Mouse (Mus musculus): ENCODE data around the gene Impdh1. TPM values are rescaled to one million over a fixed set of nuclear protein-coding genes. Genes with fewer than 3 reads are reported as not detected.

The Impdh1 gene
- 60.8 and 65.0 TPM in 2 replicates for polyA plus RNA-seq (2014; fragmentation: Nextera tagmentation; extraction: Ambion mirVana)

GRCm38 (mm10) chr6:29215881-29216501, at the start of gene Impdh1:
Impdh1 (minus strand) TSS chr6:29216364.
- Histone ChIP-seq H3K9me3 (ENCODE audit: control insufficient read depth, low read length) (no peaks in the 10 kb centered on the region), H3K4me1 (replicated peaks; ENCODE audit: control insufficient read depth, insufficient read depth, low read length) (peaks cover 28% of the 10 kb centered on the region), H3K4me3 (replicated peaks; ENCODE audit: low read length) (peak within 1 kb of the TSS; percentile 76), H3K27ac (no peak within 1 kb of the TSS; the same call in 1 of the 2 replicates), H3K4me2 (replicated peaks) (peak within 1 kb of the TSS; percentile 98), H3K27me3 (ENCODE audit: control insufficient read depth, insufficient read depth, low read length) (peaks cover 14% of the 10 kb centered on the region; the same call in 1 of the 2 replicates), H3K9ac (peak within 1 kb of the TSS; percentile 69), H3K36me3 (replicated peaks; ENCODE audit: control insufficient read depth, insufficient read depth) (no peaks in the 10 kb centered on the region)
- under 1% methylated on average over 56 of the region's 56 CpGs for WGBS
- peak; percentile 69 for DNase-seq (ENCODE audit: low spot score)
- peak; percentile 67 for ATAC-seq (ENCODE audit: low FRiP score)

DNA sequence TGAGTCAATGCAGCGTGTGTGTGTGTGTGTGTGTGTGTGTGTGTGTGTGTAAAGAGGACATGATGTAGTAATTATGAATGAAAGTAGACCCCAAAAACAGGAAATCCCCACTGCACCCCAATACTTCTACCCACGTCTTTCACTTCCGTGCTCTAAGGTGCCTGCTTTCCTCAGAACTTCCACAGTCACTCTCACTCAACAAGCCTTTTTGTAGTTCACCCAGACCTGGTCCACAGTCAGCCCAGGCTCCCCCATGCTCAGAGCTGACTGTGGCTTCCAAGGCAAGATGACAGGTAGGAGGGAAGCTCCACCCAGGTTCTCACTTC, 48.3 kb upstream of the Impdh1 start:
- H3K4me3 ChIP-seq (replicated peaks; ENCODE audit: low read length): no peak overlapping the region
- no peaks in the 10 kb centered on the region for H3K27me3 ChIP-seq (ENCODE audit: control insufficient read depth, insufficient read depth, low read length)
- no peak overlapping the region for H3K4me2 ChIP-seq (replicated peaks)
- no peaks in the 10 kb centered on the region for H3K36me3 ChIP-seq (replicated peaks; ENCODE audit: control insufficient read depth, insufficient read depth)
- DNase-seq (ENCODE audit: low spot score): no peak
- H3K27ac ChIP-seq: no peak overlapping the region
- no peaks in the 10 kb centered on the region; the same call in 1 of the 2 replicates for H3K4me1 ChIP-seq (replicated peaks; ENCODE audit: control insufficient read depth, insufficient read depth, low read length)
- 89% methylated on average over 3 of the region's 3 CpGs for WGBS
- H3K9me3 ChIP-seq (ENCODE audit: control insufficient read depth, low read length): no peaks in the 10 kb centered on the region
- H3K9ac ChIP-seq: no peak overlapping the region
- no peak for ATAC-seq (ENCODE audit: low FRiP score)

DNA sequence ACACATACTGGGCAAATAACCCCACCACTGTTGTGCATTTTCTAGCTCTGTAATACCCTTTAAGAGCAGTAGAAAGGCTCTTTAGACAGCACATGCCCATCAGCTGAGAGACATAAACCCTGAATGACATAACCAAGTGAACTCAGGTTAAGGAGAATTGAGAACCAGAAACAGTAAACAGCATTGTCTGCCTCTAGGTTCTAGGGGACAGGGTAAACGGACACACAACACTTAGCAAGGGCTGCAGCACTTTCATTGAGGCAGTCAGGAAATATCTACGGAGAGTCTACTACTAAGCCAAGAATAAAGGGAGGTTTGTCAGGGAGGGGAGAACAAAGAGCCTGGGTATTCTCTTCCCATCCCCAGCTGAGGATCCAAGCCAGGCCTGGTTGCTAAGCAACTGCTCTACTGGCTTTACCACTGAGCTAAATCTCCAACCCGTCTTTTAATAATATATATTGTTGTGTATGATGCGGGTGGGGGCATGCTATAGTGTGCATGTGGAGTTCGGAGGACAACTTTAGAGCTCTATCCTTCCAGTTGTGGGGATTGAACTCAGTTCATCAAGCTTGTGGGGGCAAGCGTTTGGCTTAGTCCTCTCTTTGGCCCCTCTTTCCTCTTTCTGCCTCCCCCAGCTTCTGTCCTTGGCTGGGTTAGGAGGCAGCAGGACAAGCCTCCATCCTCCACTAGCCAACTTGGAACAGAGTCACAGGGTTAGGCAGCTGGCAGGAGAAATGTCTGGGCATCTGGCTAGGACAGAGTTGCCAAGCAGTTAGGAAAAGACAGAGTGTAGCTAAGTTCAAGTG, 47.7 kb upstream of the Impdh1 start:
- H3K27ac ChIP-seq: 0 out of 2 replicates have a peak overlapping the region, but pooled peaks have one; percentile 26
- H3K9me3 ChIP-seq (ENCODE audit: control insufficient read depth, low read length): no peaks in the 10 kb centered on the region
- ATAC-seq (ENCODE audit: low FRiP score) (peak; percentile 66; the same call in 1 of the 2 replicates), DNase-seq (ENCODE audit: low spot score) (peak; percentile 49)
- no peaks in the 10 kb centered on the region for H3K27me3 ChIP-seq (ENCODE audit: control insufficient read depth, insufficient read depth, low read length)
- no peak overlapping the region for H3K9ac ChIP-seq
- H3K4me1 ChIP-seq (replicated peaks; ENCODE audit: control insufficient read depth, insufficient read depth, low read length): no peaks in the 10 kb centered on the region; the same call in 1 of the 2 replicates
- no peak overlapping the region for H3K4me2 ChIP-seq (replicated peaks)
- H3K36me3 ChIP-seq (replicated peaks; ENCODE audit: control insufficient read depth, insufficient read depth): no peaks in the 10 kb centered on the region
- 38% methylated on average over 6 of the region's 6 CpGs for WGBS
- no peak overlapping the region for H3K4me3 ChIP-seq (replicated peaks; ENCODE audit: low read length)

DNA sequence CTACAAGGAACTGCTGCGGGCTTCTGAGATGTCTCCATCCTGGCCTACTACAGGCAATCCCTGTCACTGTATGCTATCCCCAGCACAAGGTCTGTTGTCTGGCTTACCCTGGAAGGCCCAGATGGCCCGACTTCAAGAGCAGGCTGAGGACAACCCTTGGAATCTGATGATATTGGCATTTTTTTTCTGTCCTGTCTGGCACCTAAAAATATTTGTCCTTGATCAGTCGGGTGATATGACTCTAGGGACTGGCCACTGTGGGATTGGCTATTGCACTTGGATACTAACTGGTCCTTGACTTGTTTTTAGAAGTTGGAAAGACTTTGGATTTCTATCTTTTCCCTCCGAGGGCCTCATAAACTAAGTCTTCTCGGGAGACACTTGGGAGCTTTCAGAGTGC, 45.7 kb upstream of the Impdh1 start:
- H3K4me3 ChIP-seq (replicated peaks; ENCODE audit: low read length): no peak overlapping the region
- no peaks in the 10 kb centered on the region for H3K36me3 ChIP-seq (replicated peaks; ENCODE audit: control insufficient read depth, insufficient read depth)
- H3K4me2 ChIP-seq (replicated peaks): no peak overlapping the region
- no peak overlapping the region for H3K27ac ChIP-seq
- H3K9ac ChIP-seq: no peak overlapping the region
- no peak for DNase-seq (ENCODE audit: low spot score)
- H3K27me3 ChIP-seq (ENCODE audit: control insufficient read depth, insufficient read depth, low read length): no peaks in the 10 kb centered on the region
- H3K9me3 ChIP-seq (ENCODE audit: control insufficient read depth, low read length): no peaks in the 10 kb centered on the region
- ATAC-seq (ENCODE audit: low FRiP score): no peak
- WGBS: 87% methylated on average over 5 of the region's 5 CpGs
- H3K4me1 ChIP-seq (replicated peaks; ENCODE audit: control insufficient read depth, insufficient read depth, low read length): no peaks in the 10 kb centered on the region; the same call in 1 of the 2 replicates

- no peak overlapping the region for H3K27ac ChIP-seq
- no peak overlapping the region for H3K4me3 ChIP-seq (replicated peaks; ENCODE audit: low read length)
- no peak overlapping the region for H3K9ac ChIP-seq
- H3K27me3 ChIP-seq (ENCODE audit: control insufficient read depth, insufficient read depth, low read length): no peaks in the 10 kb centered on the region
- no peak for ATAC-seq (ENCODE audit: low FRiP score)
- no peak overlapping the region for H3K4me2 ChIP-seq (replicated peaks)
- no peaks in the 10 kb centered on the region; the same call in 1 of the 2 replicates for H3K4me1 ChIP-seq (replicated peaks; ENCODE audit: control insufficient read depth, insufficient read depth, low read length)
- H3K36me3 ChIP-seq (replicated peaks; ENCODE audit: control insufficient read depth, insufficient read depth): no peaks in the 10 kb centered on the region
- 83% methylated on average over 1 of the region's 1 CpGs for WGBS
- H3K9me3 ChIP-seq (ENCODE audit: control insufficient read depth, low read length): no peaks in the 10 kb centered on the region
- no peak for DNase-seq (ENCODE audit: low spot score)
Measured at GRCm38 (mm10) chr6:29259418-29259817, 43.3 kb upstream of the Impdh1 start.

DNA sequence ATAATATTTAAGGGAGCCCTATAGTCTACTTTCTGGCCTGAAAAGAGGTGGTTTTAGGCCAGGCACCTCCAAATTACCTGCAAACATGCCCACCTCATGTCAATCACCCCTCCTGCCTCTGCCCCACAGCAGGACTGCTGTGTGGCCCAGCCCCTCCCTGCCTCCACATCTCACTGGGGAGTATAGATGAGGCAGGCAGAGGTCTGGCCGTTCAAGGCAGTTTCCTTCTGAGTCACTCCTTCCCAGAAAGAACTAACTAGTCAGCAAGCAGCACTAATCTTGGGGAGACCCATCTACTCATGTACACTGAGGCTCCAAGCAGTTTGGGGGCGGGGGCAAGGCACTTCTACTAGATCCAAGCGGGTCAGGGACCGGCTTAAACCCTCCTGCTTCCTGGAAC, 30.9 kb upstream of the Impdh1 start:
- ATAC-seq (ENCODE audit: low FRiP score): no peak
- DNase-seq (ENCODE audit: low spot score): no peak
- Histone ChIP-seq H3K36me3 (replicated peaks; ENCODE audit: control insufficient read depth, insufficient read depth) (no peaks in the 10 kb centered on the region), H3K27ac (no peak overlapping the region), H3K4me3 (replicated peaks; ENCODE audit: low read length) (no peak overlapping the region), H3K9ac (no peak overlapping the region), H3K9me3 (ENCODE audit: control insufficient read depth, low read length) (no peaks in the 10 kb centered on the region), H3K4me1 (replicated peaks; ENCODE audit: control insufficient read depth, insufficient read depth, low read length) (no peaks in the 10 kb centered on the region), H3K4me2 (replicated peaks) (no peak overlapping the region), H3K27me3 (ENCODE audit: control insufficient read depth, insufficient read depth, low read length) (no peaks in the 10 kb centered on the region)
- WGBS: 51% methylated on average over 4 of the region's 4 CpGs

DNA sequence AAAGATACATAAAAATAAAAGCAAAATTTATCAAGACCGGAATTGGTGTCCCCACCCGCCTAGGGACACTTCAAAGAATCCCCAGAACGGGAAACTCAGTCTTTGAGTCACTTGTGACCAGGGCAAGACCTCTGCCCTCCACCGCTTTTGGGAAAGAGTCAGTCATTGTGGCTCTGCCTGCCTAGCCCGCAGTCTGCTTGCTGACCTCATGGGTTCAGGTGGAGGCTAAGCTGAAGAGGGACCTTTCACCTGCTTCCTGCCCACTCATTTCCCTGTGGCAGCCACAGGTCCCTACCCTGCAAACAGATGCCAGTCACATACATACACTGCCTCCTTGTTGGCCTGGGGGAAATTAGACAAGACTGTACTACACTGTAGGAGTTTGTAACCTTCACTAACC, 30.4 kb upstream of the Impdh1 start:
- H3K9ac ChIP-seq: no peak overlapping the region
- 47% methylated on average over 5 of the region's 5 CpGs for whole genome bisulfite sequencing
- no peak overlapping the region for H3K4me3 ChIP-seq (replicated peaks; ENCODE audit: low read length)
- no peaks in the 10 kb centered on the region for H3K9me3 ChIP-seq (ENCODE audit: control insufficient read depth, low read length)
- no peaks in the 10 kb centered on the region for H3K27me3 ChIP-seq (ENCODE audit: control insufficient read depth, insufficient read depth, low read length)
- ATAC-seq (ENCODE audit: low FRiP score) (no peak), DNase-seq (ENCODE audit: low spot score) (no peak)
- no peak overlapping the region for H3K27ac ChIP-seq
- H3K4me2 ChIP-seq (replicated peaks): no peak overlapping the region
- no peaks in the 10 kb centered on the region for H3K36me3 ChIP-seq (replicated peaks; ENCODE audit: control insufficient read depth, insufficient read depth)
- no peaks in the 10 kb centered on the region for H3K4me1 ChIP-seq (replicated peaks; ENCODE audit: control insufficient read depth, insufficient read depth, low read length)

DNA sequence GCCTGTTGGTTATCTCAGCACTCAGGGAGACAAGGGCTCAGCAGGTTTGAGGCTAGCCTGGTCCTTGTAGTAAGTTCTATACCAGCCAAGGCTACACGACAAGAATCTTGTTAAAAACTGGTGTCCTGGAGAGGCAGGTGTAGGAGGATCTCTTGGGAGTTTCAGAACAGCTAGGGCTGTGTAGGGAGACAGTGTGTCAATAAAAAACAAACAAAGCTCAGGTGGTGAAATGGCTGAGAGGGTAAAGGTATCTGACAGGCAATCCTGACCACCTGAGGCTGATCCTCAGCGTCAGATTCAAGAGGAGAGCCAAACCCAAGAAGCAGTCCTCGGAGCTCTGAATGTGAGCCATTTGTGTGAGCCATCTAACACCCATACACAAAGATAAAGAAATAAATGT, 30.0 kb upstream of the Impdh1 start:
- 87% methylated on average over 3 of the region's 3 CpGs for WGBS
- no peak overlapping the region for H3K9ac ChIP-seq
- ATAC-seq (ENCODE audit: low FRiP score): no peak

DNA sequence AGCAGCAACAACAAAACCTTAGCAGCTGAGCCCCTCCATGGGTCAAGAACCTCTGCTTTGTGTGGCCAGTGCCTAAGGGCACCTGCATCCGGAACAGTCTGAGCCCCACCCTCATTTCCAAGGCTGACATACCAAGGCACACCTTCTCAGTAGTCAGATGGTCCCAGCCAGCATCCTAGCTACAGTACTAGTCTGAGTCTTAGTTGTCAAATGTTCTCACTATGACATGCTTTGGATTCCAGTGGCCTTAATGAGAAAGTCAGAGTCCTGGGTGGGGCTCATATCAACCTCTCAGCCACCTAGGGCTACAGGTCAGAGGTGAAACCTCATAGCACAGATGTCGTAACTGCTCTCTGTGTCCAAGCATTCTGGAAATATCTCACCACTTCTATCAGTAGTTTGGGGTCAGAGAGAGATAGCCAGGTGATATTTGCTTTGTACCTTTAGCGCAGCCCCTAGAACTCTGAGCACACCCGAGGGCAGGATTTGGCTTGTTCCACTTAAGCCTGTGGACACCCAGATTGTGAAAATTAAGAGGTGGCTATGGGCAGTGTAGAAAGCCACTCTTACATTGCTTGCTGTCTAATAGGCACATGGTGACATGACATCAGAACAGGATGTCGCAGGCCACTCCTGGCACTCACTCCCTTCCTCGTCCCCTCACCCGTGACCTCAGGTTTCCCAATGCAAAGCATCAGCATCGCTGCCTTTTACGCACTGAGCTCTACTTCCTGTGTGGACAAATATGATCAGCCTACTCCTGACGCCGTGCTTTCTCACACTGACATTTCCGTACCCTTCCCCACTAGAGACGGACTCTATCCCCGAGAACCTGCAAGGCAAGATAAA, 29.3 kb upstream of the Impdh1 start:
- no peak for ATAC-seq (ENCODE audit: low FRiP score)
- H3K27me3 ChIP-seq (ENCODE audit: control insufficient read depth, insufficient read depth, low read length): no peaks in the 10 kb centered on the region
- no peaks in the 10 kb centered on the region for H3K36me3 ChIP-seq (replicated peaks; ENCODE audit: control insufficient read depth, insufficient read depth)
- H3K4me2 ChIP-seq (replicated peaks): no peak overlapping the region
- no peak overlapping the region for H3K27ac ChIP-seq
- whole genome bisulfite sequencing: 77% methylated on average over 14 of the region's 14 CpGs
- H3K4me3 ChIP-seq (replicated peaks; ENCODE audit: low read length): no peak overlapping the region
- no peaks in the 10 kb centered on the region for H3K4me1 ChIP-seq (replicated peaks; ENCODE audit: control insufficient read depth, insufficient read depth, low read length)
- DNase-seq (ENCODE audit: low spot score): no peak
- no peak overlapping the region for H3K9ac ChIP-seq
- H3K9me3 ChIP-seq (ENCODE audit: control insufficient read depth, low read length): no peaks in the 10 kb centered on the region

More for the DNA sequence above, 30.0 kb upstream of the Impdh1 start:
- H3K36me3 ChIP-seq (replicated peaks; ENCODE audit: control insufficient read depth, insufficient read depth): no peaks in the 10 kb centered on the region
- no peaks in the 10 kb centered on the region for H3K27me3 ChIP-seq (ENCODE audit: control insufficient read depth, insufficient read depth, low read length)
- no peaks in the 10 kb centered on the region for H3K9me3 ChIP-seq (ENCODE audit: control insufficient read depth, low read length)
- H3K27ac ChIP-seq: no peak overlapping the region
- no peaks in the 10 kb centered on the region for H3K4me1 ChIP-seq (replicated peaks; ENCODE audit: control insufficient read depth, insufficient read depth, low read length)
- H3K4me2 ChIP-seq (replicated peaks): no peak overlapping the region
- no peak overlapping the region for H3K4me3 ChIP-seq (replicated peaks; ENCODE audit: low read length)
- no peak for DNase-seq (ENCODE audit: low spot score)
